Mouse (Mus musculus) kidney, postnatal 25 days (tissue): ENCODE measurements around the gene Bst2.

Experiments used
- DNase-seq, 2 experiments: peaks; one replicate each; pipeline ENCODE4 v3.0.0; 2021; ENCODE audit warnings: mixed read lengths in 2 of 2

Gene Bst2

DNA sequence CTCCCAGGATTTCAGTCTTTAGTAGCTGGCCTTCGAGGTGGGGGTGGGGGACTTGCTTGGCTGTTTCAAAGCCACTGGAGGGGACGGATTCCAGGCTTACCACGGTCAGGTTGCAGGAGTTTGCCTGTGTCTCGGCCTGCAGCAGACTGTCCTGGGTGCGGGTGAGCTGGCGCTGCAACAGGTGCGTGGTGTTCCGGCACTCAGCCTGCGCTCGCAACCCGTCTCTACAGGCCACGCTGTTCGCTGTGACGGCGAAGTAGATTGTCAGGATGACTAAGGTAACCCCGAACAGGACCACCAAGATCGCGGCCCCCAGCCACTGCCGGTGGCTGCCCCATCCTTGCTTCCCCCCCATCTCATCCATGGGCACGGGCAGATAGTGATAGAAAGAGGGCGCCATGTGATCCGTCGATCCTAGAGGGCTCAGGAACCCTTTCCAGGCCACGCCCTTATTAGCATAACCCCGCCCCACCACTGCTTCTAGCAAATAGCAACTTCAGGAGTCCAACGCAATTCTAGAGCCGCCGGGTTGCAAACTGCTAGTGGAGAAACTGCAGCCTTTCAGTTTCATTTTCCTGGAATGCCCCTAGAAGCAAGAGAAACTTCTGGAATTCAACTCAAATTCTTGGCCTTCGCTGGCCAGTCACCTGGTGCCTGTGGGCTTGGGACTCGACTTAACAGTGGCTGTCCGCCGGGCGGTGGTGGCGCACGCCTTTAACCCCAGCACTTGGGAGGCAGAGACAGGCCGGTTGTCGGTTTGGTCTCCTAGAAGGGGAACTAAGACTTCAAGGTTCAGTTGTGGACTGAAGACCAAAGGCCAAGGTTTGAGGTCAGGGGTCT lies at the start of gene Bst2:
Bst2 (minus strand) TSS at position 429 of the 840 bp plus-strand sequence.
- peak; percentile 95 to 97 for DNase-seq

GRCm38 (mm10) chr8:71586891-71587290 lies 49.6 kb upstream of the Bst2 start:
- peak; percentile 70 to 77 for DNase-seq

DNA sequence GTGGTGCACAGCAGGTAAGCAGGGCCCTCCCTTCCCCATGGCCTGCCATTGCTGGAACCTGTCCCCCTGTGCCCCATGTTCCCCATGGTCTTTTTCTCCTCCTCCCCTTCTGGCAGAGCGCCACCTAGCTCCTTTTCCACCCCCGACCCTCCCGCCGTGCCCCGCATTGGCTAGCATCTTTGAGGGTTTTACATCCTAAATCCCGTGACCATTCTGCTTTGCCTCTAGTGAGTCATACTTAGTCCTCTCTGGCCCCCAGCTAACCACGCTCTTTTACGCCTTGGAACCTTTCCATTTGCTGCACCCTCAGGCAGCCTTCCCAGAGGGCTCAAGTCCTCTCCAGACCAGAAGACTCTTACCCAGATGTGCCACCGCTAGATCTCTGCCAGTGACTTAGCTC lies 42.9 kb upstream of the Bst2 start:
- DNase-seq: no peak

DNA sequence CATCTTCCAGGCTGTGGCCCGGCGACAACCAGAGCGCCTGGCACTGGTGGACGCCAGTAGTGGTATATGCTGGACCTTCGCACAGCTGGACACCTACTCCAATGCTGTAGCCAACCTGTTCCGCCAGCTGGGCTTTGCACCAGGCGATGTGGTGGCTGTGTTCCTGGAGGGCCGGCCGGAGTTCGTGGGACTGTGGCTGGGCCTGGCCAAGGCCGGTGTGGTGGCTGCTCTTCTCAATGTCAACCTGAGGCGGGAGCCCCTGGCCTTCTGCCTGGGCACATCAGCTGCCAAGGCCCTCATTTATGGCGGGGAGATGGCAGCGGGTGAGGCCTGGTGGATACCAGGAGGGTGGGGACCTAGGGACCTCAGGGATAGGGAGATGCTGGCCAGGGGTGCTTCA lies 42.2 kb upstream of the Bst2 start:
- DNase-seq: no peak

DNA sequence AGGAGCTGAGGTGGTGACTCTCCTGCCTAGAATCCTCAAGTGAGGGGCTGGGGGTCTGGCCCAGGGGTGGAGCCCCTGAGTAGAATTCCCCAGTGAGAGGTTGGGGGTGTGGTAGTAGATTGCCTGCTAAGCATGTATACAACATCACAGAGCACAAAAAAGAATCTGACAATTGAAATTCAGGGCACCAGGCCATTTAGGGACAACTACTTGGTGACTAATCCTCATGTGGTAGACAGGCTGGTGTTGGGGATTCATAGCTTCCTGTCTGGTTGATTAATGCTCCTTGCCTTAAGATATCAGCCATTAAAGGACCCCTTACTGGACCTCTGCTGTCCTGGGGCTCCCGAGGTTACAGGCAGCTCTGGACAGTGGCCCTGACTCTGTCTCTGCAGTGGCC lies 41.8 kb upstream of the Bst2 start:
- no peak for DNase-seq

DNA sequence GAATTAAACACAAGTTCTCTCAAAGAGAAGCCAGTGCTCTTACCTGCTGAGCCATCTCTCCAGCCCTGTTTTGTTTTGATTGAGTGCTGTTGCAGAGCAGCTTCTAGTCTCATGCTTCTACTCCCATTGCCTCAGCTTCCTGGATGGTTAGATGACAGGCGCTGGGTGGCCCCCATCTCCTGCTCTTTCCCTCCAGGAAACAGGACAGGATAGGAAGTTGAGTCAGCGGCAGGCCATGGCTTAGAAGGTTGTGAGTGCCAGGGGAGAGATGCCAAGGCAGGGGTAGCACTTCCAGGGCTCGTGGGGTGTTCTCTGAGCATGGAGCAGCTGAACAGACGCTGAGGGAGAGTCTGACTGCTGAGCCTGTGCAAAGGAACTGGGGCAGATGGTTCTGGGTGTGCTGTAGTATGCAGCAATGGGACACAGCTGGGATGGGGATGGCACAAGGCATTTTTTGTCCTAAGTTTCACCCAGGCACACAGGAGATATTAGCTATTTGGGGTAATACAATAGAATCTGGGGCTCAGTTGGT lies 40.7 kb upstream of the Bst2 start:
- DNase-seq: no peak

GRCm38 (mm10) chr8:71575020-71575419 lies 37.8 kb upstream of the Bst2 start:
- no peak for DNase-seq

DNA sequence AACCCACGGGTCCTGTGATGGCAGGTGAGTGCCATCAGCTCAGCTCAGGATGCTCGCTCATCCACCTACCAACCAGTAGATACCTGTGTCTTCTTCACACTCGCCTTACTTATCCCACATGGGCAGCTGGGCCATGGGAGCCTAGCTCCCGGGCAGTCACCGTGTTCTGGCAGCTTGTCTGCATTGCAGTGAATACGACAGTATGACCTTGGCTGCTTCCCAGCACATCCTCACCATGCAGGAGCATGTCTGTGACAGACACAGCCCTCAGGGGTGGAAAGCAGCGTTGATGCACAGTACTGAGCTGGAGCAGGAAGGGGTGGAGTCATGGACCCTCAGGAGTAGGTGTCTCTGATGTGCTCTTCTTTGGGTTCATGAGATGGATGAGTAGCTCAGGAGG lies 37.2 kb upstream of the Bst2 start:
- DNase-seq: no peak

DNA sequence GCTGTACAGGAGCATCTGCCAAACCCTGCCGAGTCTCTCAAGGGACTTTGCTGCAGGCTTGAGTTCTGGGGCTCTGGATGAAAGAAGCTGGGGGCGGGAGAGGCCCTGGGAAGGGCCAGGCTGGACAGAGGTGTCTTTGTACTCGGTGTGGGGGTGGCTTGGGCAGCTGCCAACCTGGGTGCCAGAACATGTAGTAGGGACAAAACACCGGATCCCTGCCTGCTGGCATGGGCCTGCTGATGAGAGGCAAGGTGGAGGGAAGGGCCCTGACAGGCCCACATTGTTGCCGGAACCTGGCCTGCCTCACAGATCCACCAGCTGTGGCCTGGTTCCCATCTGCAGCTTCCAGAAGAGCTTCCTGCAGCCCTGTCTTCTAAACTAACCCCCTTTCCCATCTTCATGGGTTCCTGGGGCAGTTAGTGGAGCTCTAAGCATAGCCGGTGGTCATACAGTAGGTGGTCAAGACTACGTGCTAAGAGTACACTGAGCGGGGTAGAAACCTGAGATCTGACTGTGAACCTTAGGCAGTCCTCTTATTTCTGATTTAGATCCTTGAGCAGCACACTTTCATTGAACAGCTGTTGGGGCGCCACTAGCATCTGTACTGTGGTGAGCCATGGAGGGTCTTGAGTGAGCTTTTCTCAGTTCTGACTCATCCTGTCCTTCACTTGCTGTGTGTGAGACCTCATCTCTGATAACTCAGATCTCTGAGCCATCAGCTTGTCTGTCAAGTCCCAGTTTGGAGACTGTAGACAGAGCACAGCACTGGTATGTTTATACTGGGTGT lies 35.8 kb upstream of the Bst2 start:
- peak; percentile 80 to 91 for DNase-seq

GRCm38 (mm10) chr8:71572077-71572476 lies 34.8 kb upstream of the Bst2 start:
- no peak for DNase-seq

DNA sequence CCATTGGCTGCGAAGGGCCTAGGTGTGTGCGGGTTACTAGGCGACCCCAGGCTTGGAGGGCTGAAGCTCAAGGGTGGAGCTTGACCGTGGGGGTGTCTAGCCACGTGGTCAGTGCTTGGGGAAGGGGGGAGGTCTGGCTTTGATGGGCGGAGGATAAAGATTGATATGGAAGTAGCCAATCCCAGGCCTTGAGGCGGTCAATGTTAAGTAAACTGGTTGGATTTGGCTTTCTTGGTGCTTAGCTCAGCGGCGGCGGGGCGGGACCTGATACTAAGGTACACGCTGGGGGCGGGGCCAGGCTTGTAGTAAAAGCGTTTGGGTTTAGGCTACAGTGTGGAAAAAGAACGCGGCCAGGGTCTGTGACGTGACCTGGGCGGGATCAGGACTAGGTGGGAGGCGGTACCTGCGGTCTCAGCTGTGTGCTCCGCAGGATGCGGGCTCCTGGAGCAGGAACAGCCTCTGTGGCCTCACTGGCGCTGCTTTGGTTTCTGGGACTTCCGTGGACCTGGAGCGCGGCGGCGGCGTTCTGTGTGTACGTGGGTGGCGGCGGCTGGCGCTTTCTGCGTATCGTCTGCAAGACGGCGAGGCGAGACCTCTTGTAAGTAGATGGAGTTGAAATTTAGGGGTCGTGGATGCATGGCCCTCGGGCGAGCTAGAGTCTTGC lies 33.2 kb upstream of the Bst2 start:
- peak; percentile 99 for DNase-seq

- peak; percentile 95 to 98 for DNase-seq
Measured at GRCm38 (mm10) chr8:71569366-71570290, 32.4 kb upstream of the Bst2 start.

DNA sequence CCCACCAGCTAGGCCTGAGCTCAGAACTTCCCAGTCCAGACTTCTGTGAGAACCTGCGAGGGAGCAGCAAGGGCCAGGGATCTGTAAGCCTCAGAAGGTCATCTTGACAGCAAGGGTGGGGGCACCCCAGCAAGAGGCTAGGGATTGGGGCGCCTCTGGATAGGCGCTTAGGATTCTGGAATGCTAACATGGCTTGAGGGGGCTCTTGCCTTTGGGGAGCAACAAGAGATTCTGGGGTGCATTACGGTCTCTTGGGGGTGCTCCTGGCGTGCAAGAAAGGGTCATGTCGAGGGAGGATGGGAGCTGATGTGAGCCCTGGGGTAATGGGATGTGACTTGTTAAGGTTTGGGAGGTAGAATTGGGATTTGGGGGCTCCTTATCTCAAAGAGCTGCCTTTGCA lies 31.7 kb upstream of the Bst2 start:
- no peak for DNase-seq

DNA sequence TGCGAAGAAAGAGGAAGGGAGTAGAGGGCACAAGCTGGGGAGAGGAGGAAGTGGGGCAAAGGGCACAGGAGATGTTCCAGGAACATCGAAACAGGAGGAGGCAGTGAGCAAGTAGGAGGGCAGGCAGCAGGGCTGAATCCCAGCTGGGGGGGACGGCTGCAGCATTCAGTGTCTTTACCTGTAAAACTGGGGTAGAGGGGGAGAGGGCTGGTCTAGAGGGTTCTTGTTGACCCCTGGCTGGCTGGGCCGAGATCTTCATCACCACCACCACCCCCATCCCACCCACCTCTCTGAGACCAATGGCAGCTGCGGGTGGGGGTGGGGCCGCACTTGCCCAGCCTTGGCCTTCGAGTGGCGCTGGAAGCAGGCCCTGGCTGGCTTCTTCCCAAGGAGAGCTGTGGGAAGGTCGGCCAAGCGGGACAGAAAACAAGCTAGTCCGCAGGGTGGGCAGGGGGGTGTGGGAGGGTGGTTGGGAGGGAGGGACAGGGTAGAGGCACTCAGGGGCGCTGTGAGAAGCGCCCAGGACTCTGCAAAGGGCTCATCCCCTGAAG lies 31.2 kb upstream of the Bst2 start, which contains the start of gene Slc27a1:
Slc27a1 (plus strand) TSS at position 496 of the 551 bp plus-strand sequence.
- peak; percentile 91 to 96 for DNase-seq

GRCm38 (mm10) chr8:71567587-71567986 lies 30.3 kb upstream of the Bst2 start:
- no peak for DNase-seq

DNA sequence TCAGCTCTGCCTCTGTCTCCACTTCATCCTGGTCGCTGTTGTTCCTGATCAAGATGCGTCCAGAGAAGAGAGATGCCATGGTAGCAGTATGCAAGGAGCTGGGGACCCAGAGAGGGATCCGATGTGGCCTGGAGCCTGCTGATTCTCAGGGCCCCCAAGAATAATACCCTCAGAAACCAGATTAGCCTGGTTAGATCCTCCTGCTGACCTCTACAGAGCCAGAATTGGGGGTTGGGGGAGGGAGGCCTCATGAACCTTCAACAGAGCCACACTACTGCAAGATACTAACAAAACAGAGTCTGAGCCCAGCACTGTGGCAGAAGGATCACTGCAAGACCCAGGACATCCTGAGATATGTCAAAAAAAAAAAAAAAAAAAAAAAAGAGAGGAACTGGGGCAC lies 29.2 kb upstream of the Bst2 start, which contains the start of gene Nxnl1:
Nxnl1 (minus strand) TSS at position 101 of the 400 bp plus-strand sequence.
- DNase-seq: no peak

DNA sequence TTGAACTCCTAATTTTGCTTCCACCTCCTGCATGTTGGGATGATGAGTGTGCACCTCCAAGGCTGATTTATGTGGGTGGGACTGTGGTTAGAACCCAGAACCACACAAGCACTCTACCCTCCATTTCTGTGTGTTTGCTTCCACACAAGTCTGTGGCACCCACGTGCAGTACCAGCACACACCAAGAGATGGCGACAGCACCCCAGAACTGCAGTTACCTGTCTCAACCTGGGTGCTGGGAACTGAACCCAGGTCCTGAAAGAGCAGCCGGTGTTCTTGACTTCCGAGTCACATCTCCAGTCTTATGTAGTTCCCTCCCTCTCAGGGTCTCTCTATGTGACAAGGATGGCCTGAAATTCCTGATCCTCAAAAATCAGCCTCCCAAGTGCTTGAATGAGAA lies 26.7 kb upstream of the Bst2 start:
- no peak for DNase-seq

DNA sequence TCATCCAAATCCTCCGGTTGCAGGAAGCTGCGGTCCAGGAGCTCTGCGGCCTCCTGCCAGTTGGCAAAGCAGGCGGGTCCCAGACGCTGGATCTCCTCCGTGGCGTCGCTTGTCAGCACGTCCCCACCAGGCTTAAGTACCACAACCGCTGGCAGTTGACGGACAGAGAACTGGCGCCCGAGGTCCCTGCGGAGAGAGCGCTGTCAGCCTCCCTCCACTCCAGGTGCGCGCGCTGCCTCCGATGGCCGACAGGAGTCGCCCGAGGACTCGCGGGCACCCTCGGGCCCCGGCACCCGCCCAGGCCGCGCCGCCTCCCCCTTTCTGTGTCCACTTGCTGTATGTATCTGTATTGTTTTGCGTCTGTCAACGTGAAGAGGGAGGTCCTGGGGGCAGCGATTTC lies 25.5 kb upstream of the Bst2 start:
- DNase-seq: peak; percentile 88 to 89

GRCm38 (mm10) chr8:71561401-71561800 lies 24.1 kb upstream of the Bst2 start:
- DNase-seq: peak; percentile 69

DNA sequence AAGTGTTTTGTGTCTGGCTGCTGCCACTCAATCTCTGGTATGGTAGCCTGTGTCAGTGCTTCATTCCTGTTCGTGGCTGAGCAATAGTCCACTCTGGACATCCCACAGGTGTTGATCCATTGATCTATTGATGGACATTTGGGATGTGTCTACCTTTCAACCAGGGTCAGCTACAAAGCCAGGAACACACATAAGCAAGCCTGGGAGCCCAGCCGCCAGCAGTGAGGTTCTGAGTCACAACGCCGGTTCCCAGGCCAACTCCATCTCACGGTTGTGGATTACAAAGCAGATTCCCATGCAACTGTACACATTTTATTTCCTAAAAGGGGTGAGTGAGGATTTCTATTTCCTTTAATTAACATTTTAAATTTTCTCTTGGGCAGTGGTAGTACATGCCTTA lies 23.5 kb upstream of the Bst2 start:
- no peak for DNase-seq

- no peak for DNase-seq
Measured at GRCm38 (mm10) chr8:71560071-71560470, 22.8 kb upstream of the Bst2 start.
